Comparison of ENCODE assay signal across 20 mouse cellular contexts in genomic region chr10:51929341-51929740, GRCm38 (mm10).
"Had no signal": no experiment of that assay in that cellular context is flagged by ENCODE, and none has a peak within 500 bp of the region (broad histone marks: within the 10 kb centered on the region; RNA-seq: fewer than 3 reads in every experiment).

No protein-coding gene starts in this region.

- H3K9ac ChIP-seq: kidney, embryonic 15.5 days; limb, embryonic 12.5 days; liver, embryonic 14.5 days; liver, postnatal 0 days; lung, embryonic 14.5 days; midbrain, embryonic 12.5 days; midbrain, embryonic 15.5 days; neural tube, embryonic 13.5 days had no signal

- H3K27me3 ChIP-seq: kidney, embryonic 15.5 days; limb, embryonic 12.5 days; midbrain, embryonic 12.5 days; midbrain, embryonic 15.5 days; neural tube, embryonic 13.5 days had no signal

- DNase-seq: kidney, adult 8-10 months; kidney, postnatal 10 days; kidney, postnatal 36 days; layer of hippocampus, postnatal 36 days; liver, postnatal 0 days; lung, embryonic 14.5 days; thymus, adult 2 months; thymus, postnatal 14 days; thymus, postnatal 4 days had no signal

- H3K27ac ChIP-seq: kidney, embryonic 15.5 days; left cerebral cortex, adult 2 months; limb, embryonic 12.5 days; liver, embryonic 14.5 days; macrophage; midbrain, embryonic 12.5 days; midbrain, embryonic 15.5 days; neural tube, embryonic 13.5 days; stomach, postnatal 0 days had no signal

- H3K36me3 ChIP-seq: kidney, embryonic 15.5 days; limb, embryonic 12.5 days; midbrain, embryonic 12.5 days; midbrain, embryonic 15.5 days; neural tube, embryonic 13.5 days had no signal

- H3K4me3 ChIP-seq: kidney, embryonic 15.5 days; left cerebral cortex, adult 2 months; limb, embryonic 12.5 days; midbrain, embryonic 12.5 days; midbrain, embryonic 15.5 days; neural tube, embryonic 13.5 days had no signal

- ATAC-seq: liver, postnatal 0 days; lung, postnatal 0 days; midbrain, embryonic 15.5 days had no signal

- H3K9me3 ChIP-seq: kidney, embryonic 15.5 days; limb, embryonic 12.5 days; midbrain, embryonic 12.5 days; midbrain, embryonic 15.5 days; neural tube, embryonic 13.5 days had no signal

- H3K4me1 ChIP-seq: kidney, embryonic 15.5 days; limb, embryonic 12.5 days; midbrain, embryonic 12.5 days; midbrain, embryonic 15.5 days; neural tube, embryonic 13.5 days had no signal

- H3K4me2 ChIP-seq: kidney, embryonic 15.5 days; limb, embryonic 12.5 days; liver, embryonic 11.5 days; lung, embryonic 14.5 days; midbrain, embryonic 12.5 days; midbrain, embryonic 15.5 days; neural tube, embryonic 13.5 days had no signal
